Mouse (Mus musculus) erythroid progenitor cell, adult 5-6 weeks (primary cell): ENCODE measurements around the gene Lrmp. TPM values are rescaled to one million over a fixed set of nuclear protein-coding genes. Genes with fewer than 3 reads are reported as not detected.
A peak's percentile ranks its signal among the peaks of the same experiment; 100 is the strongest.

Source experiments
- ATAC-seq: replicated peaks from 2 replicates; pipeline ENCODE4 v1.8.0; 2016; ENCODE audit warnings: moderate number of reproducible peaks, mild to moderate bottlenecking, moderate TSS enrichment, inconsistent platforms; ENCODE audit not compliant: poor library complexity, low FRiP score, severe bottlenecking
- total RNA-seq, 2 experiments: library from RNA; stranded (forward) in 1 of 2; stranded (reverse) in 1 of 2; fragments of 150-400 nt in 1 of 2; fragments of 186-747, 209-891 nt in 1 of 2; gene quantifications; 2 replicates each; pipeline versions ENCODE4 v1.2.3 to v1.2.4; 2015 to 2017; ENCODE audit warnings: low replicate concordance in 2 of 2

Lrmp gene
- total RNA-seq, 2 experiments from 2014 or later: 15.5 to 29.3 TPM

- 0 out of 2 replicates have a peak, but pooled peaks have one; percentile 39 for ATAC-seq
Measured at GRCm38 (mm10) chr6:145187093-145188088, 71.9 kb downstream of the Lrmp start.

GRCm38 (mm10) chr6:145193038-145193437 lies 77.6 kb downstream of the Lrmp start:
- ATAC-seq: no peak

GRCm38 (mm10) chr6:145193446-145193845 lies 78.0 kb downstream of the Lrmp start:
- no peak for ATAC-seq

GRCm38 (mm10) chr6:145197949-145198686 lies 82.7 kb downstream of the Lrmp start:
- no peak for ATAC-seq

- no peak for ATAC-seq
Measured at GRCm38 (mm10) chr6:145202432-145203125, 87.1 kb downstream of the Lrmp start.

GRCm38 (mm10) chr6:145204440-145204839 lies 89.0 kb downstream of the Lrmp start:
- no peak for ATAC-seq

- no peak for ATAC-seq
Measured at GRCm38 (mm10) chr6:145205142-145205541, 89.7 kb downstream of the Lrmp start.

GRCm38 (mm10) chr6:145210056-145210680 lies 94.7 kb downstream of the Lrmp start:
- ATAC-seq: no peak

GRCm38 (mm10) chr6:145210816-145211338 lies 95.4 kb downstream of the Lrmp start, which contains the start of the genes Casc1 and Etfrf1:
Gene Casc1 (minus strand): TSS chr6:145211005.
Gene Etfrf1 (plus strand): TSS chr6:145211134.
- ATAC-seq: peak; percentile 95

GRCm38 (mm10) chr6:145211376-145212305 lies 96.2 kb downstream of the Lrmp start:
- ATAC-seq: peak; percentile 9; the same call in 1 of the 2 replicates

GRCm38 (mm10) chr6:145213916-145214315 lies 98.5 kb downstream of the Lrmp start:
- no peak for ATAC-seq

GRCm38 (mm10) chr6:145215826-145216225 lies 100.4 kb downstream of the Lrmp start:
- ATAC-seq: no peak

- no peak for ATAC-seq
Measured at GRCm38 (mm10) chr6:145224246-145224645, 108.8 kb downstream of the Lrmp start.

Other genes with a start within 250 kb of the Lrmp start
- gene Bcat1, start 39.5 kb upstream of the Lrmp start, total RNA-seq (2015; ENCODE audit: low replicate concordance): not detected in 2 replicates
- 1.9 TPM in 1 of 2 replicates, not detected in the other for gene Bcat1, start 39.5 kb upstream of the Lrmp start, total RNA-seq (2017; ENCODE audit: low replicate concordance)
- gene Casc1, start 95.4 kb downstream of the Lrmp start, total RNA-seq (2015; ENCODE audit: low replicate concordance): 2.9 TPM in 2 replicates
- gene Casc1, start 95.4 kb downstream of the Lrmp start, total RNA-seq (2017; ENCODE audit: low replicate concordance): 0.45 and 4.4 TPM in 2 replicates
- 2.5 and 3.2 TPM in 2 replicates for gene Etfrf1, start 95.5 kb downstream of the Lrmp start, total RNA-seq (2015; ENCODE audit: low replicate concordance)
- 6.5 and 21.9 TPM in 2 replicates for gene Etfrf1, start 95.5 kb downstream of the Lrmp start, total RNA-seq (2017; ENCODE audit: low replicate concordance)
- gene Kras, start 134.6 kb downstream of the Lrmp start, total RNA-seq (2015; ENCODE audit: low replicate concordance): 55.9 and 71.3 TPM in 2 replicates
- 32.5 and 51.3 TPM in 2 replicates for gene Kras, start 134.6 kb downstream of the Lrmp start, total RNA-seq (2017; ENCODE audit: low replicate concordance)